Mouse (Mus musculus): Measurements from ENCODE around the gene Scamp4. TPM values are rescaled to one million over a fixed set of nuclear protein-coding genes. Genes with fewer than 3 reads are reported as not detected.

The Scamp4 gene
- 10 to 100 TPM; 14.3 to 18.4 TPM for total RNA-seq (2021)
- long read RNA-seq, experiment 1, transcript Scamp4-201 (7 exons, 1,804 nt), result major isoform, 36 of 50 reads
- long read RNA-seq, experiment 1, partial matches to known transcripts, result 3 of 50 reads
- long read RNA-seq, experiment 1, other reads (novel, unspliced or antisense), result 8 of 50 reads
- long read RNA-seq, experiment 2, transcript Scamp4-201 (7 exons, 1,804 nt), result major isoform, 41 of 56 reads
- long read RNA-seq, experiment 2, partial matches to known transcripts, result 8 of 56 reads
- long read RNA-seq, experiment 2, other reads (novel, unspliced or antisense), result 4 of 56 reads

GRCm38 (mm10) chr10:80602698-80603325 is at the start of gene Scamp4, which contains the start of gene Adat3:
Scamp4 (plus strand) TSS chr10:80602872.
Adat3 (plus strand) TSS chr10:80602880.
- DNase-seq, result peak; percentile 94

GRCm38 (mm10) chr10:80553575-80553974 is 49.1 kb upstream of the Scamp4 start:
- DNase-seq, result no peak

GRCm38 (mm10) chr10:80553997-80554396 is 48.7 kb upstream of the Scamp4 start:
- DNase-seq, result no peak

- no peak for DNase-seq
Measured at GRCm38 (mm10) chr10:80557346-80557965, 45.2 kb upstream of the Scamp4 start.

- no peak for DNase-seq
Measured at GRCm38 (mm10) chr10:80559431-80559830, 43.2 kb upstream of the Scamp4 start.

- DNase-seq, result no peak
Measured at GRCm38 (mm10) chr10:80560621-80561020, 42.1 kb upstream of the Scamp4 start.

GRCm38 (mm10) chr10:80561116-80561944 is 41.3 kb upstream of the Scamp4 start, which contains the start of gene Rexo1:
Rexo1 (minus strand) TSS chr10:80561560.
- peak; percentile 88 for DNase-seq

- DNase-seq, result peak; percentile 67
Measured at GRCm38 (mm10) chr10:80566375-80567092, 36.1 kb upstream of the Scamp4 start.

GRCm38 (mm10) chr10:80568876-80569275 is 33.8 kb upstream of the Scamp4 start:
- peak; percentile 11 for DNase-seq

- peak; percentile 83 for DNase-seq
Measured at GRCm38 (mm10) chr10:80569664-80570066, 33.0 kb upstream of the Scamp4 start.

- DNase-seq, result no peak
Measured at GRCm38 (mm10) chr10:80570419-80570818, 32.3 kb upstream of the Scamp4 start.

GRCm38 (mm10) chr10:80570871-80571836 is 31.5 kb upstream of the Scamp4 start:
- no peak for DNase-seq

GRCm38 (mm10) chr10:80572477-80572876 is 30.2 kb upstream of the Scamp4 start:
- no peak for DNase-seq

GRCm38 (mm10) chr10:80573944-80574343 is 28.7 kb upstream of the Scamp4 start:
- no peak for DNase-seq

- DNase-seq, result no peak
Measured at GRCm38 (mm10) chr10:80574896-80575295, 27.8 kb upstream of the Scamp4 start.

GRCm38 (mm10) chr10:80575925-80576324 is 26.7 kb upstream of the Scamp4 start:
- DNase-seq, result no peak

GRCm38 (mm10) chr10:80576351-80577194 is 26.1 kb upstream of the Scamp4 start:
- peak; percentile 49 for DNase-seq

GRCm38 (mm10) chr10:80577195-80578130 is 25.2 kb upstream of the Scamp4 start, which contains the start of gene Klf16:
Klf16 (minus strand) TSS chr10:80577321.
- peak; percentile 97 for DNase-seq

Measured in gastrocnemius, postnatal 25 days (tissue).